Mouse (Mus musculus) heart, adult 2 months (tissue): ENCODE results near the gene Rd3. TPM values are rescaled to one million over a fixed set of nuclear protein-coding genes. Genes with fewer than 3 reads are reported as not detected.
A peak's percentile ranks its signal among the peaks of the same experiment; 100 is the strongest.

Experiments used
- DNase-seq, 2 experiments: peaks; one replicate each; pipeline ENCODE4 v3.0.0; 2021
- H3K27ac ChIP-seq: fragments of 200-600 bp; 2 replicates; pipeline ENCODE4 v1.8.1; 2022
- H3K27me3 ChIP-seq: fragments of 200-500 bp; 2 replicates; pipeline ENCODE4 v1.6.1; 2012; ENCODE audit warnings: mild to moderate bottlenecking, low read length, inconsistent platforms, mixed read lengths; ENCODE audit not compliant: control insufficient read depth, insufficient read depth
- H3K36me3 ChIP-seq: fragments of 200-500 bp; 2 replicates; pipeline ENCODE4 v1.6.1; 2012; ENCODE audit warnings: low read length, inconsistent platforms; ENCODE audit not compliant: control insufficient read depth, insufficient read depth
- H3K4me1 ChIP-seq: fragments of 200-500 bp; 2 replicates; pipeline ENCODE4 v1.6.1; 2011; ENCODE audit warnings: low read length; ENCODE audit not compliant: control insufficient read depth, insufficient read depth
- H3K4me3 ChIP-seq: fragments of 200-600 bp; 2 replicates; pipeline ENCODE4 v1.8.1; 2022
- H3K79me2 ChIP-seq: fragments of 200-500 bp; replicated peaks from 2 replicates; pipeline ENCODE4 v1.6.1; 2012; ENCODE audit warnings: mild to moderate bottlenecking, inconsistent platforms, low read length, moderate library complexity, mixed read lengths; ENCODE audit not compliant: control insufficient read depth, insufficient read depth
- H3K9ac ChIP-seq: fragments of 200-500 bp; 2 replicates; pipeline ENCODE4 v1.6.1; 2012; ENCODE audit warnings: low read depth, mild to moderate bottlenecking, control low read depth, inconsistent platforms, low read length, mixed read lengths
- CTCF ChIP-seq: fragments of 200-600 bp; IDR thresholded peaks from 2 replicates; pipeline ENCODE4 v1.8.1; 2022; ENCODE audit warnings: antibody characterized with exemption, mild to moderate bottlenecking, moderate library complexity
- EP300 ChIP-seq: fragments of 200-500 bp; IDR thresholded peaks from 2 replicates; pipeline ENCODE4 v1.6.1; 2011; ENCODE audit warnings: low read depth, low read length, control low read depth; ENCODE audit not compliant: insufficient read depth
- POLR2A ChIP-seq: fragments of 200-500 bp; IDR thresholded peaks from 2 replicates; pipeline ENCODE4 v1.6.1; 2011; ENCODE audit warnings: mild to moderate bottlenecking, low read depth, low read length, control low read depth; ENCODE audit not compliant: insufficient read depth
- WGBS: fragments of 180-500 bp; shearing (Covaris S2); methylation state at CpG from one replicate; pipeline ENCODE4 v1.1.7; 2018; 5-methylcytosine and 5-hydroxymethylcytosine counted together
- intact Hi-C: fragments of 180-260 bp; cut with DNase I; formaldehyde crosslinking; loops from one replicate; pipeline ENCODE4 v1.15.1; 2025
- polyA plus RNA-seq: library from polyadenylated mRNA; depleted of rRNA; stranded (reverse); fragments of >200 nt; gene quantifications from 2 replicates; pipeline ENCODE4 v1.2.3, GENCODE M21; 2012
- total RNA-seq, 2 experiments: library from RNA; stranded (reverse); gene quantifications; 2 replicates each; pipeline ENCODE4 v1.2.3; 2021

The Rd3 gene
- total and polyA plus RNA-seq, 3 experiments = 0.18 to 0.49 (median 0.23) TPM

- 52% methylated on average over 4 of the region's 4 CpGs for WGBS
- intact Hi-C loops = no loop called here
- no peak overlapping the region for H3K27ac ChIP-seq
- peak in 1 of 2 experiments; percentile 18 for DNase-seq
- H3K36me3 ChIP-seq = no peaks in the 10 kb centered on the region
- peaks cover 14% of the 10 kb centered on the region for H3K4me1 ChIP-seq
- H3K27me3 ChIP-seq = no peaks in the 10 kb centered on the region
- no peak overlapping the region for H3K9ac ChIP-seq
- no peak overlapping the region for H3K4me3 ChIP-seq
- H3K79me2 ChIP-seq = no peaks in the 10 kb centered on the region
- no peak for TF ChIP-seq EP300
- no peak for TF ChIP-seq POLR2A
- TF ChIP-seq CTCF = no peak
Measured at GRCm38 (mm10) chr1:191932986-191933632, 44.1 kb upstream of the Rd3 start.

DNA sequence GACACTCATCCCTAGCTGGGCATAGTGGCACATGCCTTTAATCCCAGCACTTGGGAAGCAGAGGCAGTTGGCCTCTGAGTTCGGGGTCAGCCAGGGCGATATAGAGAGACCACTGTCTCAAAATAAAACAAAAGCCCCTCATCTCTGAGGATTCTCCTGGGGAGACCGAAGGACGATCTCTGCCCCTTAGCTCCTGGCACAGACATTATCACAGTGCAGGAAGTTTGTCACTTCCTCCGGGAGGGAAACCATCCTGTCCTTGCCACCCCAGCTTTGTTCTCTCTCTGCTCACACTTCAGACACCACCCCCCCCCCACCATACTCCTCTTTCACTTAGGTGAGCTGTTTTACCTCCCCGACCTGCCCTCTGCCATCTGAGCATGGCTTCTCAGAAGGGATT is 33.5 kb upstream of the Rd3 start:
- Histone ChIP-seq H3K9ac (no peak overlapping the region), H3K27ac (no peak overlapping the region), H3K36me3 (no peaks in the 10 kb centered on the region), H3K27me3 (no peaks in the 10 kb centered on the region), H3K4me1 (peaks cover 7% of the 10 kb centered on the region), H3K79me2 (no peaks in the 10 kb centered on the region), H3K4me3 (no peak overlapping the region)
- intact Hi-C loops = no loop called here
- peak in 1 of 2 experiments; percentile 14 for DNase-seq
- no peak for TF ChIP-seq CTCF
- WGBS = 53% methylated on average over 6 of the region's 6 CpGs

- Histone ChIP-seq H3K9ac (no peak overlapping the region), H3K27me3 (no peaks in the 10 kb centered on the region), H3K79me2 (no peaks in the 10 kb centered on the region), H3K4me1 (peaks cover 9% of the 10 kb centered on the region), H3K36me3 (no peaks in the 10 kb centered on the region), H3K27ac (peak overlapping the region; percentile 68), H3K4me3 (no peak overlapping the region)
- TF ChIP-seq POLR2A (no peak), CTCF (no peak), EP300 (no peak)
- DNase-seq = peak in 1 of 2 experiments; percentile 19
- WGBS = 92% methylated on average over 8 of the region's 8 CpGs
- intact Hi-C loops = no loop called here
Measured at GRCm38 (mm10) chr1:191945341-191945740, 31.8 kb upstream of the Rd3 start.

GRCm38 (mm10) chr1:191945756-191946155 is 31.4 kb upstream of the Rd3 start:
- peak in 1 of 2 experiments; percentile 28 for DNase-seq

DNA sequence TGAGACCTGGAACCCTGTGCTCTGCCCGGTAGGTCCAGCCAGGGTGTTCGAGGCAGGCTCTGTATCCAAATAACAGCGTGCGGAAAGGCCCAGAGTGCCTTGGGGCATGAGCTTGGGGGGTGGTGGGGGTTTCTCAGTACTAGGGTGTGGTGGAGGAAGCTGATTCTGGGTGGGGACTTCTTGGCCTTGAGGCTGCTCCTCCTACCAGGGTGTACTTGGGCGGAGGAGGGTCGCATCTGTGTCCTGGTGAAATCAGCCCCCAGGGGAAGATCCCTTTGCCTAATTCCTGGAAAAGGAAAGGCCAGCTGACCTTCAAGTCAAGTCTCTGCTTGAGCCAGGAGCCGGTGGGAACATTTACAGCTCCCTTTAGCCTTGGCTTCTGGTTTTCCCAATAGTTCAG is 30.9 kb upstream of the Rd3 start:
- DNase-seq = peak; percentile 55 to 64
- no peaks in the 10 kb centered on the region for H3K27me3 ChIP-seq
- no peaks in the 10 kb centered on the region for H3K36me3 ChIP-seq
- peaks cover 9% of the 10 kb centered on the region for H3K4me1 ChIP-seq
- no peak overlapping the region for H3K9ac ChIP-seq
- intact Hi-C loops = no loop called here
- no peak overlapping the region for H3K4me3 ChIP-seq
- WGBS = 43% methylated on average over 7 of the region's 7 CpGs
- H3K79me2 ChIP-seq = no peaks in the 10 kb centered on the region
- H3K27ac ChIP-seq = peak overlapping the region; percentile 68
- TF ChIP-seq EP300 = peak; percentile 74
- TF ChIP-seq POLR2A = peak; percentile 22
- no peak for TF ChIP-seq CTCF

More at GRCm38 (mm10) chr1:191945756-191946155, 31.4 kb upstream of the Rd3 start:
- Histone ChIP-seq H3K27ac (peak overlapping the region; percentile 68), H3K9ac (no peak overlapping the region), H3K4me1 (peaks cover 9% of the 10 kb centered on the region), H3K36me3 (no peaks in the 10 kb centered on the region), H3K79me2 (no peaks in the 10 kb centered on the region), H3K27me3 (no peaks in the 10 kb centered on the region), H3K4me3 (no peak overlapping the region)
- whole genome bisulfite sequencing = 70% methylated on average over 5 of the region's 5 CpGs
- intact Hi-C loops = no loop called here
- no peak for TF ChIP-seq EP300
- no peak for TF ChIP-seq POLR2A
- TF ChIP-seq CTCF = no peak

- H3K27me3 ChIP-seq = no peaks in the 10 kb centered on the region
- no peak overlapping the region for H3K9ac ChIP-seq
- 60% methylated on average over 2 of the region's 2 CpGs for WGBS
- H3K27ac ChIP-seq = peak overlapping the region; percentile 68
- H3K4me1 ChIP-seq = peaks cover 9% of the 10 kb centered on the region
- DNase-seq = peak in 1 of 2 experiments; percentile 21
- no peak for TF ChIP-seq CTCF
- TF ChIP-seq POLR2A = no peak
- no peak for TF ChIP-seq EP300
- intact Hi-C loops = no loop called here
- H3K4me3 ChIP-seq = no peak overlapping the region
- H3K79me2 ChIP-seq = no peaks in the 10 kb centered on the region
- H3K36me3 ChIP-seq = no peaks in the 10 kb centered on the region
Measured at GRCm38 (mm10) chr1:191946835-191947234, 30.3 kb upstream of the Rd3 start.
